Mouse (Mus musculus) hindbrain, postnatal 0 days (tissue): ENCODE results near the gene Slc38a9. TPM values are rescaled to one million over a fixed set of nuclear protein-coding genes. Genes with fewer than 3 reads are reported as not detected.

ENCODE experiments used
- ATAC-seq: fragments of 200-750 bp; cut with Nextera tagmentation; 2 replicates; pipeline ENCODE4 v1.8.0; 2017; ENCODE audit warnings: mild to moderate bottlenecking, moderate TSS enrichment, moderate library complexity
- DNase-seq: peaks from one replicate; pipeline ENCODE4 v3.0.0-alpha.2; 2015; ENCODE audit warnings: low spot score
- H3K27ac ChIP-seq: fragments of 300-500 bp; sonication (generic); 2 replicates; pipeline ENCODE4 v1.5.1; 2014; ENCODE audit warnings: mild to moderate bottlenecking
- H3K27me3 ChIP-seq: fragments of 300-500 bp; sonication (generic); 2 replicates; pipeline ENCODE4 v1.6.1; 2014; ENCODE audit warnings: low read length, mixed read lengths; ENCODE audit not compliant: insufficient read depth
- H3K36me3 ChIP-seq: fragments of 300-500 bp; sonication (generic); 2 replicates; pipeline ENCODE4 v1.6.1; 2014; ENCODE audit warnings: low read length, mixed read lengths; ENCODE audit not compliant: insufficient read depth
- H3K4me1 ChIP-seq: fragments of 300-500 bp; sonication (generic); 2 replicates; pipeline ENCODE4 v1.6.1; 2014; ENCODE audit warnings: antibody characterized with exemption, low read length, mixed read lengths; ENCODE audit not compliant: insufficient read depth
- H3K4me2 ChIP-seq: fragments of 300-500 bp; sonication (generic); 2 replicates; pipeline ENCODE4 v1.6.1; 2014; ENCODE audit warnings: low read depth, mild to moderate bottlenecking, low read length, moderate library complexity, mixed read lengths
- H3K4me3 ChIP-seq: fragments of 300-500 bp; sonication (generic); 2 replicates; pipeline ENCODE4 v1.5.1; 2014; ENCODE audit warnings: low read length
- H3K9ac ChIP-seq: fragments of 300-500 bp; sonication (generic); replicated peaks from 2 replicates; pipeline ENCODE4 v1.6.1; 2014; ENCODE audit warnings: mild to moderate bottlenecking, low read length, moderate library complexity, mixed read lengths
- H3K9me3 ChIP-seq: fragments of 300-500 bp; sonication (generic); 2 replicates; pipeline ENCODE4 v1.6.1; 2016; ENCODE audit warnings: low read length, mixed read lengths
- CTCF ChIP-seq: IDR thresholded peaks from 2 replicates; pipeline ENCODE4 v1.5.1; 2016; ENCODE audit warnings: antibody characterized with exemption, control low read depth, low read depth
- WGBS: fragments of 180-500 bp; shearing (Covaris S2); extraction: QIAGEN DNeasy Blood & Tissue Kit; methylation state at CpG from one replicate; pipeline ENCODE4 v1.1.7; 2014; 5-methylcytosine and 5-hydroxymethylcytosine counted together
- polyA plus RNA-seq: library from polyadenylated mRNA; unstranded; fragments of >200 nt; fragmentation: Nextera tagmentation; extraction: Ambion mirVana; gene quantifications from 2 replicates; pipeline ENCODE4 v1.2.1, GENCODE M21; 2015
- total RNA-seq: library from RNA; depleted of rRNA; stranded (reverse); fragments of >200 nt; gene quantifications from 2 replicates; pipeline ENCODE4 v1.2.3, GENCODE M21; 2014; rRNA removed

The Slc38a9 gene
- total and polyA plus RNA-seq, 2 experiments from 2014 or later = 8.1 to 9.7 TPM

DNA sequence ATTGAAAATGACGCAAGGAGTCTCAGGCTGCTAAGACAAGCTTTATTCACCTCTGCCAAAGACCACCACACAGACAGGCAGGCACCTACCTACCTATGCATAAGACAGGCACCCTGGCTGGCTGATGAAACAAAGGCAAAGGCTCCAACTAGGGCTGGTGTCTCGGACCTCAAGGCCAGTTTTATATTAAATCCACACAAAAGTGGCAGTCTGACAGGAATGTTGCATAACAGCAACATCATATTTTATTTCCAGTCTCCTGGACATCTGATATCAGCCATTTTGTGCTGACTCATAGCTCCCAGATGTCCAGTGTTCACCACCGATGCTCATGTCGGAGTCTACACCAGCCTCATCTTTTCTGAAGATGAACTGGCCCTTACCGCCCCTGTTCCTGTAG is 117.9 kb downstream of the Slc38a9 start:
- no peaks in the 10 kb centered on the region for H3K9me3 ChIP-seq
- H3K9ac ChIP-seq = no peak overlapping the region
- H3K27me3 ChIP-seq = no peaks in the 10 kb centered on the region
- H3K4me3 ChIP-seq = no peak overlapping the region
- no peak for ATAC-seq
- WGBS = 93% methylated on average over 5 of the region's 5 CpGs
- no peak for TF ChIP-seq CTCF
- H3K36me3 ChIP-seq = no peaks in the 10 kb centered on the region
- DNase-seq = no peak
- no peak overlapping the region for H3K4me2 ChIP-seq
- H3K4me1 ChIP-seq = no peaks in the 10 kb centered on the region
- no peak overlapping the region for H3K27ac ChIP-seq

DNA sequence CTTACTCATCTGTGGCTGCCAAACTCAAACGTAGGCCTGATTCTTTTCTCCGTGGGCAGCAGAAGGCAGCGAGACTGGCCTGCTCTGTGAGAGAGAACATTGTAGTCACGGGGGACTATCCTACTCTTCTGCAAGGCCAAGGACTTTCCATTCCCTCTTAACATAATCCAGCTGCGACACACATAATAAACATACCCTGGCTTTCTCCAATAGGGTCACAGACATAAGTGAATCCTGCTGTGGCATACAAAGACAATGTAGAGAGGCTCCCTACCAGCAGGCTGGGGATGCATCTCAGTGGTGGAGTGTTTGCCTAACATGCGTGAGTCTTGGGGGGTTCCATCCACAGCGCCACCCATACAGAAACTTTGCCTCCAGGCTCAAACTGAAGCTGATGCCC is 124.8 kb downstream of the Slc38a9 start:
- no peak for TF ChIP-seq CTCF
- ATAC-seq = no peak

DNA sequence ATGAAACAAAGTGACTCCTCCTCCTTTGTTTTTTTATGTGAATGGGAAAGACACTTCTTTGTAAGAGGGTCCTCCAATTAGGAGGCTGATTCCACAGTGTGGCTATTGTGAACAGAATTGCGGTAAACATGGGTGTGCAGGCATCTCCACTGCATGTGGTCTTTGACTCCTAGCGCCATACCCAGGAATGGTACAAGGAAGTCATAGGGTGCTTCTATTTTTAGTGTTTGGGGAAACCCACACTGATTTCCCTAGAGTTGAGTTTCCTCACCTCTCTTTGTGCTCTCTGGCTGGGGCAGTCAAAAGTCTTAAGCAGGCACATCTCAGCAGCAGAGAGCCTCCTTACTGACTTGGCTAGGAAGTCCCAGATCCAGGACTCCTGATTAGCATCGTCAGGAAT is 125.6 kb downstream of the Slc38a9 start:
- no peak overlapping the region for H3K27ac ChIP-seq
- ATAC-seq (no peak), DNase-seq (no peak)
- 41% methylated on average over 3 of the region's 3 CpGs for WGBS
- H3K9ac ChIP-seq = no peak overlapping the region
- no peak overlapping the region for H3K4me2 ChIP-seq
- H3K36me3 ChIP-seq = no peaks in the 10 kb centered on the region
- H3K9me3 ChIP-seq = no peaks in the 10 kb centered on the region
- no peaks in the 10 kb centered on the region for H3K4me1 ChIP-seq
- H3K4me3 ChIP-seq = no peak overlapping the region
- no peak for TF ChIP-seq CTCF
- H3K27me3 ChIP-seq = no peaks in the 10 kb centered on the region

More for the DNA sequence above, 124.8 kb downstream of the Slc38a9 start:
- WGBS = 57% methylated on average over 7 of the region's 7 CpGs
- no peaks in the 10 kb centered on the region for H3K27me3 ChIP-seq
- no peaks in the 10 kb centered on the region for H3K4me1 ChIP-seq
- no peaks in the 10 kb centered on the region for H3K36me3 ChIP-seq
- no peak overlapping the region for H3K27ac ChIP-seq
- H3K9me3 ChIP-seq = no peaks in the 10 kb centered on the region
- no peak overlapping the region for H3K4me3 ChIP-seq
- no peak overlapping the region for H3K4me2 ChIP-seq
- no peak overlapping the region for H3K9ac ChIP-seq
- DNase-seq = no peak

DNA sequence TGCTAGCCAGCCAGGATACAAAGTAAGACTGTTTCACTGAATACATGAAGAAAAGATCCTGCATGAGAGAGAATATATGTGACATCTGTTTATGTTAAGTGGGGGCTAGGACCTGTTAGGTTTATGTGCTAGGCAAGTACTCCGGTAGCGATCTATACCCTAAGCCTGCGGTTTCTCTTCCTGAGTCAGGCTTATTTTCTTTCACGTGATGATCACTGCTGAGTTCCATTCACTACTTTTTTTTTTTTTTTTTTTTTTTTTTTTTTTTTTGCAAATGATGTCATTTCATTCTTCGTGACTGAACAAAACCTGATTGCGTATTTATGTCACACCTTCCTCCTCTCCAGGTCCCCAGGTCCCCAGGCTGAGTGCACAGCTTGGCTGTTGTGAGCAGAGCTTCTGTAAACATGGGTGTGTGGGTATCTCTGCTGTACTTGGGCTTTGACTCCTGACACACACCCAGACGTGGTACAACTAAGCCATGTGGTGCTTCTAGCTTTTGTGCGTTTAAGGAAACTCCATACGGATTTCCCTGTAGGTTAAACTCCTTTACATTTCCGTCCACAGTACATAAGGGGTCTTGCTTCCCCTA is 126.5 kb downstream of the Slc38a9 start:
- H3K9ac ChIP-seq = no peak overlapping the region
- TF ChIP-seq CTCF = no peak
- H3K4me3 ChIP-seq = no peak overlapping the region
- no peaks in the 10 kb centered on the region for H3K27me3 ChIP-seq
- DNase-seq (no peak), ATAC-seq (no peak)
- H3K36me3 ChIP-seq = no peaks in the 10 kb centered on the region
- H3K27ac ChIP-seq = no peak overlapping the region
- no peak overlapping the region for H3K4me2 ChIP-seq
- no peaks in the 10 kb centered on the region for H3K4me1 ChIP-seq
- H3K9me3 ChIP-seq = no peaks in the 10 kb centered on the region
- WGBS = 78% methylated on average over 10 of the region's 10 CpGs

Other genes starting within 250 kb of the Slc38a9 start
- gene Il6st, start 196.7 kb upstream of the Slc38a9 start, total RNA-seq = 37.4 TPM in 2 replicates
- gene Il6st, start 196.7 kb upstream of the Slc38a9 start, polyA plus RNA-seq = 18.2 and 20.2 TPM in 2 replicates
- gene Il31ra, start 66.4 kb upstream of the Slc38a9 start, total RNA-seq = 0.11 TPM in 1 of 2 replicates, not detected in the other
- gene Il31ra, start 66.4 kb upstream of the Slc38a9 start, polyA plus RNA-seq = 0.09 TPM in 1 of 2 replicates, not detected in the other
- 0.32 and 0.37 TPM in 2 replicates for gene Ddx4, start 8.3 kb upstream of the Slc38a9 start, total RNA-seq
- gene Ddx4, start 8.3 kb upstream of the Slc38a9 start, polyA plus RNA-seq = 0.41 and 1.00 TPM in 2 replicates
- 54.0 and 64.4 TPM in 2 replicates for gene Plpp1, start 140.0 kb downstream of the Slc38a9 start, total RNA-seq
- gene Plpp1, start 140.0 kb downstream of the Slc38a9 start, polyA plus RNA-seq = 88.1 and 89.7 TPM in 2 replicates